Mouse (Mus musculus): Measurements from ENCODE around the gene Wdr24.
A peak's percentile ranks its signal among the peaks of the same experiment; 100 is the strongest.
"Not testable (repeated sequence)": the region's sequence is repeated elsewhere in the genome, so short reads cannot be mapped to it uniquely, and the experiment has no call there.

Wdr24 gene

DNA sequence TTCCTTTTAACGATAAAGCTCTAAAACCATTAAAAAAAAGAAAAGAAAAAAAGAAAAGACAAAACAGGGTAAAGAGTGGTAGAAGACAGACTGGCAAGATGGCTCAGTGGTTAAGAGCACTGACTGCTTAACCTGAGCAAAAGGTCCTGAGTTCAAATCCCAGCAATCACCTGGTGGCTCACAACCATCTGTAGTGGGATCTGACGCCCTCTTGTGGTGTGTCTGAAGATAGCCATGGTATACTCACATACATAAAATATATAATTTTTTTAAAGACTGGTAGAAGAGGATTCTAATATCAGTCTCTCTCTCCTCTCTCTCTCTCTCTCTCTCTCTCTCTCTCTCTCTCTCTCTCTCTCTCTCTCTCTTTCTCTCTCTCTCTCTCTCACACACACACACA lies 16.0 kb upstream of the Wdr24 start:
- DNase-seq (ENCODE audit: low spot score), result not testable (repeated sequence)

DNA sequence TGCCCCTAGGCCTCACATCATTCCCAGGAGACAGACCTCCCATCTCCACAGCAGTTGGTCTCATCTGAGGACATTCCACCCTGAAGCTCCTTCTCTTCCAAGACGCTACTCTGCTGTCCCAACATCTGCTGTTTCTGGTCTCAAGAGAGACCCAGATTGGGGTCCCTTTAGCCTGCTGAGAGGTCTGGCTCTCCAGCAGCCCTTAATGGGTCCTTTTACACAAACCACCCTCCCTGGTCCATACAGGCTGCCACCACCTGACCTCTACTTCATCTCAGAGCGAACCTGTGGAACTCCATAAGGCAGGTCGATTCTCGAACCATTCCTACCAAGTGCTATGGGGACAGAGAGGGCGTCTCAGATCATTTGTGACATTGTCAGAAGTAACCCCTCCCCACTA lies 15.4 kb upstream of the Wdr24 start:
- no peak for DNase-seq (ENCODE audit: low spot score)

DNA sequence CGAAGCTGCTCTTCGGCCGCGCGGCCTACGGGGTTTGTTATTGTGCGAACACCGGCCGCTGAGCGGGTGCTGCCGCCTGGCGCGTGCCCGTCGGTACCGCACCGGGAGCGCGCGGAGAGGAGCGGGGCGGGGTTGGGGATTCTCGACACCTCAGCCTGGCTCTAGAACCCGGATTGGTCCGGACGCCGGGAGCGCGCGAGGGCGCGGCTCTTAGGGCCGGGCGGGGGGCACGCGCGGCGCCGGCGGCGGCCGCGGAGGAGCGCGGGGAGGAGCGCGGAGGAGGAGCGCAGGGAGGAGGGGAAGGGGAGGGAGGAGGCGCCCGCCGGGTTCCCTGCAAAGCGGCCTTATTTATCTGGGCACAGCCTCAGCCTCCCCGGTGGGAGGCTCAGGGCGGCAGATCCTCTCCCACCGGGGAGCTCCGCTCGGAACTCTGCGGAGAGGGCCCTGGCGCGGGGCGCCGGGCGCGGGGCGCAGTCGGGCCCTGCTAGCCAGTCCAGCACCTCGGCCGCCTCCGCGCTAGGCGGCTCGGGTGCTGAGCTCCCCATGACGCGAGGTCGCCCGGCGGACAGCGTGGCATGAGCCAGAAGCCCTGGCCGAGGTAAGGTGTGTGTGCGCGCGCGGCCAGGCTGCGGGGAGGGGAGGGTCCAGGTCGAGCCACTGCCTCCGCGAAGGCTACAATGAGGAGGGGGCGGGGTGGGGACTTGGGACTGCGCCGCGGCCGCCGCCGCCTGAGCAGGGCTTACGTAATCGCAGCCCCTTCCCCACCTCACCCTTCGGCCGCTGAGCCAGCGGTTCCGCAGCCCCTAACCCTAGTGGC lies 14.4 kb upstream of the Wdr24 start, which contains the start of gene Fbxl16:
TSS of gene Fbxl16 (plus strand) at position 297 of the 817 bp plus-strand sequence.
- no peak for DNase-seq (ENCODE audit: low spot score)

DNA sequence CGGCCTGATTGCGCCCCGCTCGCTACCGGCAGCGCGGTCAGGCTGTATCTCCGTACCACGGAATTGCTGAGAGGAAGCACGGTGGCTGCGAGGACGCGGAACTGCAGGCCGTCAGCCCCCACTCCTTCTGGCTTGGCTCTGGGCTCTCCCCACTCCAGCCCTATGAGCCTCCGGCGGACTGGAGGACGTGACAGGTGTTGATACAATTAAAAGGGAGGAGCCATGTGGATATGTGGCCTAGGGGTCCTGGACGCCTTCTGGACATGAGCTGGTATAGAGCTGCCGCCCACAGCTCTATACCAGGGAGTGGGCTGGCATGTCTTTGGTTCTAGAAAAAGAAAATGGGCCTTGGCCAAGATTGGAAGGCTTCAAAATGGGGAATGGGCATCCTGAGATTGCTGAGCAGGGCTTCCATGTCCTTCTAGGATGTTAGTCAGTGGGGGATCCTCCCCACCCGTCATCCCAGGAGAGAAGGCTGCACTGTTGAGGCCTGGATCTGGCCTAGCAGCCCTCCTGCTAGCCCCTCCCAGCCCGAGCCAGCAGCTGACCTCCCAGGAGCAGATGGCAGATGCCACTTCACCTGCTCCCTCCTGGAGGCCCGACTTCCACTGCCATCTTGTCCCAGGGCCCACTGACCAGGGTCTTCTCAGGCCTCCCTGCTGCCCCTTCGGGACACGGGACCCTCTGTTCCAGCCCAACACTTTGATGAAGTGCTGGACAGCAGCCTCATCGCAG lies 13.7 kb upstream of the Wdr24 start:
- DNase-seq (ENCODE audit: low spot score), result no peak

DNA sequence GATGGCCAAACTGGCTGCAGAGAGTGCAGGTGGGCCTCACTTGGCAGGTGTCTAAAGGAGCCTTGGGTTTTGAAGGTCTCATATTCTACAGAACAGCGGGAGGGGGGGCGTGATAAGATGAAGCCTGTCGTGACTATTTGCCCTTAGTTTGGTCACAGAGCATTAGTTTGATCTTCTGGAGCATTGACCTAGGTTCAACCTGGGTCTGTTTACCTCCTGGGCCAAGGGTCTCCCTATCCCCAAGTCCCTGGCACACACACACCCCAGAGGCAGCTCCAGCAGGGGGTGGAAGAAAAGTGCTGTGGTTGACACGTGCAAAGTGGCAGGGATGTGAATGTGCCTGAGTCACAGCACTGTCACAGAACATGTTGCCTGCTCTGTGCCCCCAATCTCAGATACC lies 12.5 kb upstream of the Wdr24 start:
- DNase-seq (ENCODE audit: low spot score), result no peak

DNA sequence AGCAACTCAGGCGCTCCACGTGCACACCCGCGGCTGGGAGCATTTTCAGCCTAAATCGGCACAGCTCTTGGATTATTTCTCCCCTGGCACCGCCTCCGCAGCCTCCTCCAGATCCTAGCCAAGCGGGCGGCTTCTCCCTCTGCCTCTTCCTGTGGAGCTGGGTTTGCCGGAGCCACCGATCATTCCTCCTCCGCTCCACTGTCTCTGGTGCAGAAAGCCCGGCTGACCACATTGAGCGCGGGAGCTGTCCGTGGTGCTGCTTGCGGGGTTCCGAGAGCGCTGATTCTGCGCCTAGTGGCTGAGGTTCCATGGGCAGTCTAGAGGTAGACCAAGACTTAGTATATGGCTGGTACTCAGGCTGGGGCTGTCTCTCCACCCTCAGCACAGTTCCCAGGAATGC lies 10.0 kb upstream of the Wdr24 start:
- DNase-seq (ENCODE audit: low spot score), result peak; percentile 88

DNA sequence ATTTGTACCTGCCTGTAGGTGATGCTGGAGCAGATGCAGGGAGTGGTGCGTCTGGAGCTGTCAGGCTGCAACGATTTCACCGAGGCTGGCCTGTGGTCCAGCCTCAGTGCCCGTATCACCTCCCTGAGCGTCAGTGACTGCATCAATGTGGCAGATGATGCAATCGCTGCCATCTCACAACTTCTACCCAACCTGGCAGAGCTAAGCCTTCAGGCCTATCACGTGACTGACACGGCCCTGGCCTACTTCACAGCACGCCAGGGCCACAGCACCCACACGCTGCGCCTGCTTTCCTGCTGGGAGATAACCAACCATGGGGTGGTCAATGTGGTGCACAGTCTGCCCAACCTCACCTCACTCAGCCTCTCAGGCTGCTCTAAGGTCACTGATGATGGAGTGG lies 5.8 kb upstream of the Wdr24 start:
- DNase-seq (ENCODE audit: low spot score), result no peak

DNA sequence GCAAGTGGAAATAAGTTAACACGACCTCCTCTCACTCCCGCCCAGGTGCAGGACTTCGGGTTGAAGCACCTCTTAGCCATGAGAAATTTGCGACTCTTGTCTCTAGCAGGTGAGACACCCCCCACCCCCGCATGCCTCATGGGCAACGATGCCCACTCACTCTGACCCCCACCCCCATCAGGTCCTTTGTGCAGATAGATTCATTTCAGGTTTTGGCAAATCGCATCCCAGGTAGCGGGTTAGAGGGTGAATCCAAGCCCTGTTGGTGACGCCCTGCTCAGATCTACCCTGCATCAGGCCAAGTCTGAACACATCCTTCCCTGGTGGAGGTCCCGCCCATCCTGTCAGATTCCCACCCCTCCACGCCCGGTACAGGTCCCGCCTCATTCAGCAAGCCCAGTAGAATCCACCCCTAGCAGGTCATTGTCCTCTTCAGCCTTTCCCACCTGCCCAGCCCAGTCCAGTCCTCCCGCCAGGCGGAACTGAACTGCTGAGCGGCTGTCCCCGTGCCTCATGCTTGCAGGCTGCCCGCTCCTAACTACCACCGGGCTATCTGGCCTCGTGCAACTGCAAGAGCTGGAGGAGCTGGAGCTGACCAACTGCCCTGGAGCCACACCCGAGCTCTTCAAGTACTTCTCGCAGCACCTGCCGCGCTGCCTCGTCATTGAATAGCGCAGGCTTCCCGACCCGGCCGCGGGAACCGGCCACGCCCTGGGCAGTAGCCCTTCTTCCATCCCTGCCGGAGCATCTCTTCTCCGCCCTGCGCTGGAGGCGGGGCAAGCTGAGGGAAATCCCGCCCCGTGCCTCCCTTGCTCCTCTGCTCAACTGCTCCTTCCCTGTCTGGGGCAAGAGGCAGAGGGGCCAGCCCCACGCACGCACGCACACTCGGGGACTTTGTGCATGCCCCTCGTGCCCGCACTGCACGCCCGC lies 4.3 kb upstream of the Wdr24 start:
- DNase-seq (ENCODE audit: low spot score), result no peak

DNA sequence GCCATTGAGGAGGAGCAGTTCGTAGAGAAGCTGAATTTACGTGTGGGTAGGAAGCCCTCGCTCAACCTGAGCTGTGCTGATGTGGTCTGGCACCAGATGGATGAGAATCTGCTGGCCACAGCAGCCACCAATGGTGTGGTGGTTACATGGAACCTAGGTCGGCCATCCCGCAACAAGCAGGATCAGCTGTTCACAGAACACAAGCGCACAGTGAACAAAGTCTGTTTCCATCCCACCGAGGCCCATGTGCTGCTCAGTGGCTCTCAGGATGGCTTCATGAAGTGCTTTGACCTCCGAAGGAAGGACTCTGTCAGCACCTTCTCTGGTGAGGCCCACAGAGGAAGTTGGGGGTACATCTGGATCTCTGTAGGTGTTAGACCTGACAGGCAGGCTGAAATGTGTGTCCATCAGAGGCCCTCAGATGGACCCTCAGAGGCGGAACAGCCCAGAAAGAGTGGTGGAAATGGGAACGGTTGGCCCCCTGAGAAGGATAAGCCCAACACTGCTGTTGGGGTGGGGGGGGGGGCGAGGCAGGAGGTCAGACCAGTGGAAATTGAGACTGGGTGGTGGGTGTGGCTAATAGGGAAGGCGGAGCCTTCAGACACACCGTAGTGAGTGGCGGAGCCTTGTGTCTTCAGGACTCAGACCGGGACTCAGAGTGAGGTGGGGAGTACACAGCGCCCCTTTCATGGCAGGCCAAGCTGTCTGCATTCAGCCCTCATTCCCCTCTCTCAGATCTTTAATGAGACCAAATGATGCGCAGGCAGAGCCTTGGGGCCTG lies 1.1 kb downstream of the Wdr24 start:
- no peak for DNase-seq (ENCODE audit: low spot score)

DNA sequence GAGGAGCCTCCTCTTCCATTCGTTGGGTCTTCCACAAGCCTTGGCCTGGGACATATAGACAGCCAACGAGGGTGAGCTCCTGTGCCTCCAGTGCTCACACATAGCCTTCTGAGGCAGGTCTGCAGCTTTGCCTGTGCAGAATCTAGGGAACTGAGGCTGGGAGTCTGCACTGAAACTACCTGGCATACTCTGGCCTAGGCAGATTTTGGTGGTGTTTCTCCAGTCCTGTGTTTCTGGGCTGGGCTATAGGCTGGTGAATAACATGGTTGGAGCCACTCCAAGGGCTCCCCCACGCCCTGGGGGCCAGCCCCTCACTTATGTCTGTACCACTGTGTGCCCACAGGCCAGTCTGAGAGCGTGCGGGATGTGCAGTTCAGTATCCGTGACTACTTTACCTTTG lies 1.9 kb downstream of the Wdr24 start:
- no peak for DNase-seq (ENCODE audit: low spot score)

DNA sequence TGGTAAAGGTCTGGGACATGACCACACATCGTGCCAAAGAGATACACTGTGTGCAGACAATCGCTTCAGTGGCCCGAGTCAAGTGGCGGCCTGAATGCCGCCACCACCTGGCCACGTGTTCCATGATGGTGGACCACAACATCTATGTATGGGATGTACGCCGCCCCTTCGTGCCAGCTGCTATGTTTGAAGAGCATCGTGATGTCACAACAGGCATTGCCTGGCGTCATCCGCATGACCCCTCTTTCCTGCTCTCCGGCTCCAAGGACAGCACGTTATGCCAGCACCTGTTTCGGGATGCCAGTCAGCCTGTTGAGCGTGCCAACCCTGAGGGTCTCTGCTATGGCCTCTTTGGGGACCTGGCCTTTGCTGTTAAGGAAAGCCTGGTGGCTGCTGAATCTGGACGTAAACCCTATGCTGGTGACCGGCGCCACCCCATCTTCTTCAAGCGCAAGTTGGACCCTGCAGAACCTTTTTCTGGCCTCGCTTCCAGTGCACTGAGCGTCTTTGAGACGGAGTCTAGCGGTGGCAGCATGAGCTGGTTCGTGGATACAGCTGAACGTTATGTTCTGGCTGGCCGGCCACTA lies 2.6 kb downstream of the Wdr24 start:
- DNase-seq (ENCODE audit: low spot score), result no peak

DNA sequence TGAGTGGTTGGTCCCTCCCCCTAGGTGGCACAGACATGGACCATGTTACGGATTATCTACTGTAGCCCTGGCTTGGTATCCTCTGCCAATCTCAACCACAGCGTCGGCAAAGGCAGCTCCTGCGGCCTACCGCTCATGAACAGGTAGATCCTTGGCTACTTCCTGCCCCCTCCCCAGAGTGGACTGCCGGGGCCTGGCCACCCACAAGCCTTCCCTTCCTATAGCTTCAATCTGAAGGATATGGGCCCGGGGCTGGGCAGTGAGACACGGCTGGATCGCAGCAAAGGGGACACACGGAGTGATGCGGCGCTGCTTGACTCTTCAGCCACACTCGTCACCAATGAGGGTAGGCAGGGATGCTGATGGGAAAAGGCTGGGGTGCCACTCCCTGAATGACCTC lies 3.6 kb downstream of the Wdr24 start:
- DNase-seq (ENCODE audit: low spot score), result no peak

DNA sequence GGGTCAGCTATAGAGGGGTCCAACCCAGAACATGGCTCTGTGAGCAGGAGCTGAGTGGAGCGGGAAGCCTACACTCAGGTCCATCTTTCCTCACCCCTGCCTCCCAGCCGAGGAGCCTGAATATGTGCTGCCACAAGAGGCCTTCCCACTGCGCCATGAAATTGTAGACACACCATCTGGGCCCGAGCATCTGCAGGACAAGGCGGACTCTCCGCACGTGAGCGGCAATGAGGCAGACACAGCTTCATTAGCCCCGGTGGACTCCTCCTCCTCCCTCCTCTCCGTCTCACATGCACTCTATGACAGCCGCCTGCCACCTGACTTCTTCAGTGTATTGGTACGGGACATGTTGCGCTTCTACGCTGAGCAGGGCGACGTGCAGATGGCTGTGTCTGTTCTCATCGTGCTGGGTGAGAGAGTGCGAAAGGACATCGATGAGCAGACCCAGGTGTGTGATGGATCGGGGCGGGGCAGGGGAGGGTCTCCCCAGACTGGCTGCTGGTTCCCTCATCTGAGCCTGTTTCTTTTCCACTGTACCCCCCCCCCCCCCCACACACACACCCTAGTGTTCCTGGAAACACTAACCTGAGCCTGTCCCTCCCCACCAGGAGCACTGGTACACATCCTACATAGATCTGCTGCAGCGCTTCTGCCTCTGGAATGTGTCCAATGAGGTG lies 4.3 kb downstream of the Wdr24 start:
- DNase-seq (ENCODE audit: low spot score), result no peak

DNA sequence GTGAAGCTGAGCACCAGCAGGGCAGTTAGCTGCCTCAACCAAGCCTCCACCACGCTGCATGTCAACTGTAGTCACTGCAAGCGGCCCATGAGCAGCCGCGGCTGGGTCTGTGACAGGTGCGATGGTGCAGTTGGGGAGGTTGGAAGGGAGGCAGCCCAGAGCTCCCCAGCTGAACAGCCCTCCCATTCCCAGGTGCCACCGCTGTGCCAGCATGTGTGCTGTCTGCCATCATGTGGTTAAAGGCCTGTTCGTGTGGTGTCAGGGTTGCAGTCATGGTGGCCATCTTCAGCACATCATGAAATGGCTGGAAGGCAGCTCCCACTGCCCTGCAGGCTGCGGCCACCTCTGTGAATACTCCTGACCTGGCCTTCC lies 4.8 kb downstream of the Wdr24 start:
- DNase-seq (ENCODE audit: low spot score), result no peak

DNA sequence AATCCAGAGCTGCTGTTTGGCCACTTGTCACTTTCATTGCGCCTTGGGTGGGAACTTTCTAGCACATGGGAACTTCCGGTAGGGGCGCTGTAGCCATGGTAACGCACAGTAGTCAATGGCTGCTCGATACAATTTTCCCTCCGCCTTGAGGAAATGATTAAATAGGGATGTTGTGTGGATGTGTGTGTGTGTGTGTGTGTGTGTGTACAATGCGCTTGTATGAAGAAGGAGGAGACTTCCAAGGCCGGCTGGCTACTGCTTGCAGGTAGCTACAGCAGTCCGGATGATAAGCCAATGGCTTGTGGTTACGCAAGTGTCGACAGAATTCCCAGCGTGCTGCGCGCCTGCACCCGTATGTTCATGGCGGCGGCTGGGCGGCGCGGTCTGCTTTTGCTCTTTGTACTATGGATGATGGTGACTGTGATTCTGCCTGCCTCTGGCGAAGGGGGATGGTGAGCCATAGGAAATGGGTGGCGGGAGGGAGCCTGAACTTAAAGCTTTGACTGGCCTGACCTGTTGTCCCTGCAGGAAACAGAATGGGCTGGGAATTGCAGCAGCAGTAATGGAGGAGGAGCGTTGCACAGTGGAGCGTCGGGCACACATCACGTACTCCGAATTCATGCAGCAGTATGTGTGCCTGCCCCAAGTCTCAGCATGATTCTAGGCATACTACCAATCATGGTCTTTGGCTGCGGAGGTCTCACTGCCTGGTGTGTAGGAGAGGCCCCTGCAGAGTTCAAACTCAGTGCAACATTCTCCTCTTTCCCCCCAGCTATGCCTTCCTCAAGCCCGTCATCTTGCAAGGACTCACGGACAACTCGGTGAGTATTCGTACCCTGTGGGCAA lies 5.5 kb downstream of the Wdr24 start, which contains the start of gene Jmjd8:
TSS of gene Jmjd8 (plus strand) at position 156 of the 846 bp plus-strand sequence.
- peak; percentile 64 for DNase-seq (ENCODE audit: low spot score)

DNA sequence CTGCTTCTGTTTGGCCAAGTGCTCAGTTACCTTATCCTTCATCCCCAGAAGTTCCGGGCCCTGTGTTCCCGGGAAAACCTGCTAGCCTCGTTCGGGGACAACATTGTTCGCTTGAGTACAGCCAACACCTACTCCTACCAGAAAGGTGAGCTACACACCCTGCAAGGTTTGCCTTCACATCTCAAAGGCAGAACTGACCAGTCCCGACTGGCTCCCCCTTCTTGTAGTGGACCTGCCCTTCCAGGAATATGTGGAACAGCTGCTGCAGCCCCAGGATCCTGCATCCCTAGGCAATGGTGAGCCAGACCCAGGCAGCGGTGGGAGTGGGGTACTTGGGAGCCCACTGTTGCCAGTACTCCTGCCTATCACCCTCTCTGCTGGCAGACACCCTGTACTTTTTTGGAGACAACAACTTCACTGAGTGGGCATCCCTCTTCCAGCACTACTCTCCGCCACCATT lies 6.2 kb downstream of the Wdr24 start:
- DNase-seq (ENCODE audit: low spot score), result no peak

DNA sequence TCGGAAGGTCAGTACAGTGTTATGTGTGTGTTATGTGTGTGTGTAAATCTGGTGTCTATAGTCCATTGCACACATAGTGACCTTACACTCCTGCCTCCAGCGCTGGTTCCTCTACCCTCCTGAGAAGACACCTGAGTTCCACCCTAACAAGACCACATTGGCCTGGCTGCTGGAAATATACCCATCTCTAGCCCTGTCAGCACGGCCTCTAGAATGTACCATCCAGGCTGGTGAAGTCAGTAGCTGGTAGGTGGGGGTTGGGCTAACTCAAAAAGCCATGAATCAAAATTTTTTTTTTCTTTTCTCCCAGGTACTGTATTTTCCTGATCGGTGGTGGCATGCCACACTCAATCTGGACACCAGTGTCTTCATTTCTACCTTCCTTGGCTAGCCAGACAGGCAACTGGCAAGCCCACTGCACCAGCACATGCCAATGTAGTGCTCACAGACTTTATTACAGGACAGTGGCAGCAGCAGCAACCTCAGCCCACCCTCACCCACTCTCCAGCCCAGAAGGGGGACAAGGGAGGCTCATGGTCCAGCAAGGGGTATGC lies 6.8 kb downstream of the Wdr24 start:
- DNase-seq (ENCODE audit: low spot score), result no peak

DNA sequence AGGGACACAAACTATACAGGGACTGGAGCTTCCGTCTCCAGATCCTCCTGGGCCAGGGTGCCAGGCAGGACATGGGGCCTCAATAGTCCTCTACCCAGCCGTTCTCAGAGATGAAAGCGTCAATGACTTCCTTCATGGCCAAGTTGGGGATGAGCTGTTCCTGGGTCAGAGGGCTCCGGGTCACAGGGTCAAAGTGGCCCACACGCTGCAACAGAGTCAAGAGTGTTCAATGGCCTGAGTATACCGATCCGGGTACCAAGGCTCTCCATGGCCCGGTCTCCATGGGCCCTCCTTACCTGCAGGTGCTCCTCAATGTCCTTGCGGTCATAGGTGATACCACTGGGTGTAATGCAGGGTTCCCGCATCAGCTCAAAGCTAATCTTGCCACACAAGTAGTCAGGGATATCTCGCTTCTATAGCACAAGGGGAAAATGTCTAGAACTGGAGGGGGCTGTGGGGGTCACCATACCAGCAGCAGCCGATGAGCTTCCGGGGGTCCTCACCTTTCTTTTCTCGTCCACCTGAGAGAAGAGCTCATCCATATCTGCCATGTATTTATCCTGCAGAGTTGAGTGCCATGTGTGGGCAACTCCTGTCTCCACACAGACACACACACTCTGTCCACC lies 7.5 kb downstream of the Wdr24 start:
- no peak for DNase-seq (ENCODE audit: low spot score)

Data from urinary bladder, postnatal 25 days (tissue).